Mouse (Mus musculus): ENCODE measurements around the gene Rbl1.
"Not testable (repeated sequence)": the region's sequence is repeated elsewhere in the genome, so short reads cannot be mapped to it uniquely, and the experiment has no call there.

Rbl1 gene

DNA sequence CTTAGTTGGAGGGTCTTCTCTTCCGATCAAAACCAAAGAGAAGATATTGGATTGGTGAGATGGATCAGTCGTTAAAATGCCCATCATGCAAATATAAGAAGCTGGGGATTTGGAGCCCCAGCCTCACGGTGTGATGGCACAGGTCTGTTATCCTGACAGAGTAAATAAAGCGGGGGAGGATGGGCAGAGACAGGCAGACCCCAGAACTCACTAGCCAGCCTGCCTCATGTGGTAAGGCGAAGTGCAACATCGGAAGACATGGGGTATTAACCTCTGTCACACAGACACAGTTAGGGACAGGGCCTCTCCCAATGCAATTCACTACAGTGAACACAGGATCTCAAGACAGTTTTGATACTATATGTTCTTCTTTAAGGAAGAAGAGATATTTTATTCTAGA is 33.7 kb downstream of the Rbl1 start:
- DNase-seq = no peak

DNA sequence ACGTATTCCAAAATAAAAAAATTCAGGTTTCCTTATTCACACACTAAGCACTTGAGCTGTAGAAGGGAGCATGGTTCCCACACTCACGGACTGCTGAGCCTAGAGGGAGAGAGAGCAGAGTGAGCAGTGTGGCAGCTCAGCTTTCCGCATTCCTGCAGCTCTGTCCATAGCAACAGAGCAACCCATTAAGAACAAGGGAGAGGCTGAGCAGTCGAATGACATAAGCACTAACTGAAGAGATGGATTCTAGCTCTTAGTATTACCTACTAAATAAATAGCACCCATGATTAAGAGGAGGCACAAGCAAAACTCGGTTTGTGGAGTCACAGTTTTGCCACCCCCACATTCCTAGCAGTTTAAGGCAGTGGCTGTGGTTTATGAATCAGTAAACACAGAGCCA is 34.2 kb downstream of the Rbl1 start:
- DNase-seq = no peak

GRCm38 (mm10) chr2:157166371-157167080 is 37.8 kb downstream of the Rbl1 start:
- no peak for DNase-seq

- not testable (repeated sequence) for DNase-seq
These were observed 38.8 kb downstream of the Rbl1 start for GRCm38 (mm10) chr2:157165312-157166224.

DNA sequence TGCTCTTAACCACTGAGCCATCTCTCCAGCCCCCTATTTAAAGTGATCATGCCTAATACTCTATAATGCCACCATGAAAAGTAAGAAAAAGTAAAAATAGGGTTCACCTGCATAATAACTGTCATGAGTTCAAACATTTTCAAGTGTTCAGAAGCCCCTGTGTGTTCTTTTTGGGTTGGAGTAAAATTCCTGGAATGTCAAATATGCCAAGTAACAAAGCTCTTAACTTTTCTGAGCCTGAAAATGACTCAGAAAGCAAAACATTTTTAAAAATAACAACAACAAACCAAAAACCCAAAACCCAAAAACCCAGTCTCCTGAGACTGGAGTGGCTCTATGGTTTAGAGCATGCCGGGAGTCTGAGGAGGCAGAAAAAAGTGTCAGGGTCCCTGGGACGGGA is 40.2 kb downstream of the Rbl1 start:
- DNase-seq = no peak

DNA sequence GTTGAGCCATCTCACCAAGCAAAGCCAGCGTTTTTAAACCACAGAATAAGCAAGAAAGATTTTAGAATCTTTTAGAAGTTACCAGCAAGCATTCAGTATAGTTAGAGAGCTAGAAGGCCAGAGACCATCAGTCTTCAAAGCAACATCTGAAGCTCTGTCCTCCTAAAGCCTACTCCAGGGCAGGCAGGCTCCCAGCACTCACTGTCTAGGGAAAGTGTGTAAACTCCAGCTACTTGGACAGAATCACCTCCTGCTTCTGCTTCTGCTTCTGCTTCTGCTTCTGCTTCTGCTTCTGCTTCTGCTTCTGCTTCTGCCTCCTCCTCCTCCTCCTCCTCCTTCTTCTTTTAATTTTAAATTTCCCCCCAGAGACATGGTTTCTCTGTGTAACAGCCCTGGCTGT is 48.3 kb downstream of the Rbl1 start:
- DNase-seq = no peak

- no peak for DNase-seq
These were observed 51.1 kb downstream of the Rbl1 start for GRCm38 (mm10) chr2:157153235-157153634.

DNA sequence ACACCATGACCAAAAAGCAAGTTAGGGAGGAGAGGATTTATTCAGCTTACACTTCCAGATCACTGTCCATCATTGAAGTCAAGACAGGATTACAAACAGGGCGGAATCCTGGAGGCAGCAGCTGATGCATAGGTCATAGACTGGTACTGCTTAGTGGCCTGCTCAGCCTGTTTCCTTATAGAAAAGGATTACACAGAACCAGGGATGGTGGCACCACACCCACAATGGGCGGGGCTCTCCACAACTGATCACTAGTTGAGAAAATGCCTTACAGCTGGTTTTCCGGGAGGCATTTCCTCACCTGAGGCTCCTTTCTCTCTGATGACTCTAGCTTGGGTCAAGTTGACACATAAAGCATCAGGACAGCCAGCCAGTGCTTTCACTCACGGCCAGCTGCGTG is 55.9 kb downstream of the Rbl1 start:
- DNase-seq = no peak

GRCm38 (mm10) chr2:157147397-157148020 is 56.8 kb downstream of the Rbl1 start:
- DNase-seq = no peak

- DNase-seq = no peak
These were observed 59.2 kb downstream of the Rbl1 start for GRCm38 (mm10) chr2:157145173-157145572.

- no peak for DNase-seq
These were observed 60.2 kb downstream of the Rbl1 start for GRCm38 (mm10) chr2:157144132-157144531.

DNA sequence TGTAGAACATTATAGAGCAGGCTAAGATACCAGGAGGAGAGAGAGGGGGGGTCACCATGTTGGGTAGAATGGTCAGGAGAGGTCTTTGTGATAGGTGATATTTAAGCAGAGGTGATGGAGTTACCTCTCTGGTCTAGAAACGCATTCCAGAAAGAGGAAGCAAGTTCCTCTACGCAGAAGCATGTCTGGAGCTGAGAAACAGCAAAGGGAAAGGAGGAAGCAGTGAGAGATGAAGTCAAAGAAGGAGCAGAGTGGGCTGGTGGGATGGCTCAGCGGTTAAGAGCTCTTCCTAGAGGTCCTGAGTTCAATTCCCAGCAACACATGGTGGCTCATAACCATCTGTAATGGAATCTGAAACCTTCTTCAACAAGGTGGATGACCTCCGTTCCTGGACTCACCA is 62.4 kb downstream of the Rbl1 start:
- DNase-seq = no peak

- DNase-seq = no peak
These were observed 65.0 kb downstream of the Rbl1 start for GRCm38 (mm10) chr2:157139251-157139802.

DNA sequence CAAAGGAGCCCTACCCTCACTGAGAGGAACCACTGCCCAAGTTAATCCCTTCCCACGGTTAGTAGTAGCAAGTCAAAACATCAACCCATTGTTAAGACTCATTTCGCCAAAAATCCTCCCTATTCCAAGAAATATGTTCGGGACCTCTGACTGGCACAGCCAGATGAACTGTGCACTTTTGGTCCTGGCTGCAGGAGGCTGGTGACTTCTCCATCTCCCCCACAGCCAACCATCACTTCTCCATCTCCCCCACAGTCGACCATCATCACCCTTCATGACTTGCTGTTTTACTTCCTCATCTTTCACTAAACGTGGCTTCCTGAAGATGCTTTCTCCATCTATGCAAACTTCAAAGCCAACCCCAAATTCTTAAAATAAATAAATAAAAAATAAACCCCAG is 65.5 kb downstream of the Rbl1 start:
- no peak for DNase-seq

GRCm38 (mm10) chr2:157137959-157138731 is 66.2 kb downstream of the Rbl1 start:
- no peak for DNase-seq

GRCm38 (mm10) chr2:157136646-157137045 is 67.7 kb downstream of the Rbl1 start:
- no peak for DNase-seq

DNA sequence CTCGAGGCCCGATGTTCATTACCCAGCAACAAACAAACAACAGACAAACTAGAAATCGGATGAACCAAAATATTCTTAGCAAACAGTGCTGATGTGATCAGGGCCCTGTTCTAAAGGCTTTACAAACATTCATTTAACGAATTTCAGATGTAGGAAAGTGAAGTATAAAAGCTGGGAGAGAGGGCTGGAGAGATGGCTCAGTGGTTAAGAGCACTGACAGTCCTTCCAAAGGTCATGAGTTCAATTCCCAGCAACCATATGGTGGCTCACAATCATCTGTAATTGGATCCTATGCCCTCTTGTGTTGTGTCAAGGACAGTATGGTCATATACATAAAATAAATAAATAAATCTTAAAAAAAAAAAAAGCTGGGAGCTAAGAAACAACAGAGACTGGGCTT is 68.2 kb downstream of the Rbl1 start:
- no peak for DNase-seq

- DNase-seq = peak; percentile 11 to 13
These were observed 68.7 kb downstream of the Rbl1 start for GRCm38 (mm10) chr2:157135529-157136120.

- peak; percentile 93 to 97 for DNase-seq
These were observed 69.3 kb downstream of the Rbl1 start, which contains the start of gene Samhd1 for GRCm38 (mm10) chr2:157135014-157135413. TSS of gene Samhd1 (minus strand) at chr2:157135265.

DNA sequence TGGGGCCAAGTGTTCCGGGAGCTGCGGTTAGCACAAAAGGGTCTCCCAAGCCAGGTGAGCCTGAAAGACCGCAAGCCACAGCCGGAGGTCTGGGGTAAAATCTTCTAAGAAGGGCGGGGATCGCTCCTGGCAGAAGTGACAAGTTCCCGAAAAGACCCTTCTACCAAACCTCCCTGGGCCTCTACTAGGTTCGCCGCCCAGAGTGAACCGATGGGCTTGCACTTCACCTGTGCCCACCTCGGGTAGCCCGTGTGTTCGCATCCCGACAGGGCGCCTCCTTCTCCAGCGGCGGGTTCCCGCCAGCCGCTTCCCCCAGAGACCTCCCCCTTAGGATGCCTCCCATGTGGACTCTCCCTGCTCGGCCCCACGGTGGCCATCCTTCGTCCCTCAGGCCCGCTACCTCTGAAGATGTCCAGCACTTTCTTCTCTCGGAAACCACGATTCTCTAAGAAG is 69.8 kb downstream of the Rbl1 start:
- peak in 1 of 2 experiments; percentile 23 for DNase-seq

GRCm38 (mm10) chr2:157133769-157134478 is 70.4 kb downstream of the Rbl1 start:
- no peak for DNase-seq

Measured in cerebellum, adult 18-20 months (tissue).